Mouse (Mus musculus): ENCODE measurements at regions not wholly inside any gene's neighbourhood (a gene's known extent, or its start where the extent isn't known, plus 50 kb on each side); places are given as distances from the start of the nearest gene placed in this dataset.
"Not testable (repeated sequence)": the region's sequence is repeated elsewhere in the genome, so short reads cannot be mapped to it uniquely, and the experiment has no call there.

- H3K27ac ChIP-seq: no peak overlapping the region
- DNase-seq: peak in 1 of 2 experiments; percentile 13
- no peaks in the 10 kb centered on the region for H3K4me1 ChIP-seq (ENCODE audit: control insufficient read depth, insufficient read depth, low read length)
- intact Hi-C loops (cut with DNase I): no loop called here
- no peaks in the 10 kb centered on the region for H3K36me3 ChIP-seq (ENCODE audit: control insufficient read depth, insufficient read depth, low read length)
- H3K79me2 ChIP-seq (replicated peaks; ENCODE audit: control insufficient read depth, insufficient read depth, low read length): no peaks in the 10 kb centered on the region
- TF ChIP-seq POLR2A (IDR thresholded peaks at IDR 0.05; ENCODE audit: insufficient read depth, low read depth, low read length) (no peak), CTCF (IDR thresholded peaks at IDR 0.05) (no peak), EP300 (IDR thresholded peaks at IDR 0.05; ENCODE audit: insufficient read depth, low read depth, low read length) (no peak)
- no peaks in the 10 kb centered on the region for H3K27me3 ChIP-seq (ENCODE audit: control insufficient read depth, insufficient read depth, low read length)
- no peak overlapping the region for H3K9ac ChIP-seq (ENCODE audit: low read depth, low read length)
- H3K4me3 ChIP-seq: no peak overlapping the region
- WGBS: 60% methylated on average over 3 of the region's 3 CpGs
These were observed 116.5 kb downstream of the Bdh1 start for GRCm38 (mm10) chr16:31538606-31539005.

GRCm38 (mm10) chr16:31543499-31544170, 119.6 kb upstream of the Dlg1 start:
- Histone ChIP-seq H3K27ac (no peak overlapping the region), H3K9ac (ENCODE audit: low read depth, low read length) (no peak overlapping the region), H3K36me3 (ENCODE audit: control insufficient read depth, insufficient read depth, low read length) (no peaks in the 10 kb centered on the region), H3K27me3 (ENCODE audit: control insufficient read depth, insufficient read depth, low read length) (peaks cover 9% of the 10 kb centered on the region), H3K79me2 (replicated peaks; ENCODE audit: control insufficient read depth, insufficient read depth, low read length) (no peaks in the 10 kb centered on the region), H3K4me1 (ENCODE audit: control insufficient read depth, insufficient read depth, low read length) (no peaks in the 10 kb centered on the region), H3K4me3 (no peak overlapping the region)
- intact Hi-C loops (cut with DNase I): no loop called here
- TF ChIP-seq POLR2A (IDR thresholded peaks at IDR 0.05; ENCODE audit: insufficient read depth, low read depth, low read length): no peak
- TF ChIP-seq CTCF (IDR thresholded peaks at IDR 0.05): no peak
- TF ChIP-seq EP300 (IDR thresholded peaks at IDR 0.05; ENCODE audit: insufficient read depth, low read depth, low read length): no peak
- no peak for DNase-seq
- WGBS: 53% methylated on average over 10 of the region's 10 CpGs

- intact Hi-C loops (cut with DNase I): no loop called here
- Histone ChIP-seq H3K27me3 (ENCODE audit: control insufficient read depth, insufficient read depth, low read length) (peaks cover 9% of the 10 kb centered on the region), H3K4me3 (no peak overlapping the region), H3K36me3 (ENCODE audit: control insufficient read depth, insufficient read depth, low read length) (no peaks in the 10 kb centered on the region), H3K4me1 (ENCODE audit: control insufficient read depth, insufficient read depth, low read length) (no peaks in the 10 kb centered on the region), H3K9ac (ENCODE audit: low read depth, low read length) (no peak overlapping the region), H3K27ac (no peak overlapping the region), H3K79me2 (replicated peaks; ENCODE audit: control insufficient read depth, insufficient read depth, low read length) (no peaks in the 10 kb centered on the region)
- DNase-seq: no peak
- TF ChIP-seq CTCF (IDR thresholded peaks at IDR 0.05): no peak
- TF ChIP-seq POLR2A (IDR thresholded peaks at IDR 0.05; ENCODE audit: insufficient read depth, low read depth, low read length): no peak
- TF ChIP-seq EP300 (IDR thresholded peaks at IDR 0.05; ENCODE audit: insufficient read depth, low read depth, low read length): no peak
- 7% methylated on average over 18 of the region's 18 CpGs for WGBS
These were observed 117.0 kb upstream of the Dlg1 start for GRCm38 (mm10) chr16:31546062-31546827.

GRCm38 (mm10) chr16:31546828-31547224, 116.4 kb upstream of the Dlg1 start:
- Histone ChIP-seq H3K9ac (ENCODE audit: low read depth, low read length) (no peak overlapping the region), H3K79me2 (replicated peaks; ENCODE audit: control insufficient read depth, insufficient read depth, low read length) (no peaks in the 10 kb centered on the region), H3K36me3 (ENCODE audit: control insufficient read depth, insufficient read depth, low read length) (no peaks in the 10 kb centered on the region), H3K4me3 (no peak overlapping the region), H3K27ac (no peak overlapping the region), H3K4me1 (ENCODE audit: control insufficient read depth, insufficient read depth, low read length) (no peaks in the 10 kb centered on the region), H3K27me3 (ENCODE audit: control insufficient read depth, insufficient read depth, low read length) (peaks cover 9% of the 10 kb centered on the region)
- intact Hi-C loops (cut with DNase I): no loop called here
- WGBS: 27% methylated on average over 2 of the region's 2 CpGs
- DNase-seq: no peak
- TF ChIP-seq CTCF (IDR thresholded peaks at IDR 0.05) (no peak), POLR2A (IDR thresholded peaks at IDR 0.05; ENCODE audit: insufficient read depth, low read depth, low read length) (no peak), EP300 (IDR thresholded peaks at IDR 0.05; ENCODE audit: insufficient read depth, low read depth, low read length) (no peak)

- Histone ChIP-seq H3K4me3 (no peak overlapping the region), H3K36me3 (ENCODE audit: control insufficient read depth, insufficient read depth, low read length) (no peaks in the 10 kb centered on the region), H3K79me2 (replicated peaks; ENCODE audit: control insufficient read depth, insufficient read depth, low read length) (no peaks in the 10 kb centered on the region), H3K27me3 (ENCODE audit: control insufficient read depth, insufficient read depth, low read length) (peaks cover 9% of the 10 kb centered on the region), H3K4me1 (ENCODE audit: control insufficient read depth, insufficient read depth, low read length) (no peaks in the 10 kb centered on the region), H3K9ac (ENCODE audit: low read depth, low read length) (no peak overlapping the region), H3K27ac (no peak overlapping the region)
- WGBS: 70% methylated on average over 10 of the region's 10 CpGs
- TF ChIP-seq EP300 (IDR thresholded peaks at IDR 0.05; ENCODE audit: insufficient read depth, low read depth, low read length): no peak
- TF ChIP-seq CTCF (IDR thresholded peaks at IDR 0.05): no peak
- no peak for TF ChIP-seq POLR2A (IDR thresholded peaks at IDR 0.05; ENCODE audit: insufficient read depth, low read depth, low read length)
- intact Hi-C loops (cut with DNase I): no loop called here
- no peak for DNase-seq
These were observed 115.9 kb upstream of the Dlg1 start for GRCm38 (mm10) chr16:31547391-31547790.

GRCm38 (mm10) chr16:31549975-31550374, 113.3 kb upstream of the Dlg1 start:
- intact Hi-C loops (cut with DNase I): no loop called here
- Histone ChIP-seq H3K36me3 (ENCODE audit: control insufficient read depth, insufficient read depth, low read length) (no peaks in the 10 kb centered on the region), H3K4me3 (no peak overlapping the region), H3K79me2 (replicated peaks; ENCODE audit: control insufficient read depth, insufficient read depth, low read length) (no peaks in the 10 kb centered on the region), H3K27me3 (ENCODE audit: control insufficient read depth, insufficient read depth, low read length) (peaks cover 7% of the 10 kb centered on the region), H3K4me1 (ENCODE audit: control insufficient read depth, insufficient read depth, low read length) (no peaks in the 10 kb centered on the region), H3K9ac (ENCODE audit: low read depth, low read length) (no peak overlapping the region), H3K27ac (no peak overlapping the region)
- WGBS: 42% methylated on average over 5 of the region's 5 CpGs
- DNase-seq: no peak
- TF ChIP-seq POLR2A (IDR thresholded peaks at IDR 0.05; ENCODE audit: insufficient read depth, low read depth, low read length) (no peak), CTCF (IDR thresholded peaks at IDR 0.05) (no peak), EP300 (IDR thresholded peaks at IDR 0.05; ENCODE audit: insufficient read depth, low read depth, low read length) (no peak)

GRCm38 (mm10) chr16:31550539-31550938, 112.7 kb upstream of the Dlg1 start:
- H3K79me2 ChIP-seq (replicated peaks; ENCODE audit: control insufficient read depth, insufficient read depth, low read length); H3K4me3 ChIP-seq; H3K36me3 ChIP-seq (ENCODE audit: control insufficient read depth, insufficient read depth, low read length); DNase-seq; intact Hi-C loops (cut with DNase I); H3K4me1 ChIP-seq (ENCODE audit: control insufficient read depth, insufficient read depth, low read length); H3K27me3 ChIP-seq (ENCODE audit: control insufficient read depth, insufficient read depth, low read length); H3K27ac ChIP-seq; H3K9ac ChIP-seq (ENCODE audit: low read depth, low read length): not testable (repeated sequence)
- 82% methylated on average over 2 of the region's 2 CpGs for WGBS

All from heart, adult 2 months (tissue).